Mouse (Mus musculus) MEL (cell line): Measurements from ENCODE around the gene Gmds.

Experiments
- CHD1 ChIP-seq: IDR thresholded peaks from 2 replicates; pipeline ENCODE4 v1.6.1; 2012; ENCODE audit warnings: low read depth, mild to moderate bottlenecking, inconsistent platforms, low read length, improper control_type of control experiment
- CTCF ChIP-seq, 3 experiments: IDR thresholded peaks in 2 of 3; conservative IDR thresholded peaks in 1 of 3; 2 replicates each; pipeline ENCODE4 v1.5.1; 2011 to 2012; ENCODE audit warnings: low read length in 3 of 3, low read depth in 2 of 3, mild to moderate bottlenecking in 2 of 3, improper control_type of control experiment in 1 of 3, inconsistent platforms in 1 of 3, mixed read lengths in 1 of 3, moderate library complexity in 1 of 3; ENCODE audit not compliant: control insufficient read depth in 1 of 3, insufficient read depth in 1 of 3, poor library complexity in 1 of 3, severe bottlenecking in 1 of 3
- GATA1 ChIP-seq: IDR thresholded peaks from 2 replicates; pipeline ENCODE4 v1.6.1; 2011; ENCODE audit warnings: low read depth, low read length, improper control_type of control experiment
- POLR2A ChIP-seq, 2 experiments: IDR thresholded peaks; 2 replicates each; pipeline ENCODE4 v1.6.1; 2011 to 2012; ENCODE audit warnings: low read length in 2 of 2, mild to moderate bottlenecking in 2 of 2, control low read depth in 1 of 2, improper control_type of control experiment in 1 of 2, low read depth in 1 of 2, moderate library complexity in 1 of 2; ENCODE audit not compliant: control insufficient read depth in 1 of 2, insufficient read depth in 1 of 2, poor library complexity in 1 of 2
- TAL1 ChIP-seq: IDR thresholded peaks from 2 replicates; pipeline ENCODE4 v1.6.1; 2012; ENCODE audit warnings: mild to moderate bottlenecking, inconsistent platforms, low read length, moderate library complexity, mixed read lengths

DNA sequence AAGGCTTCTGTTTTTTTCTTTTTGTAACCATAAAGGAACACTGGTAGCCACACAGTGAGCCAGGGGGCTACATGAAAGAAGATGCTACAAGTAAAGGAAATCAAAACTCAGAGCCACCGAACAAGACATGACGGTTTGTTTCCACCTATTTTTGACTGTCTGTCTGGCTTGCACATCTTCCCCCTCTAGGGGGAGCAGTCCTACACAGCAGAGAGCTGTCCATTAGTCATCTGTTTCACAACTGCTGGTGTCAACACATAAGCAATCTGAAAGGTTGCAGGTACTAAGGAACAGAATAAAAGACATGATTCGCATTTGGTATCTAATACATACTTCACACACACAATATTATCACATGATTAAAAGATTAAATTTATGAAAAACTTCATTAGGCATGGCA is 25.9 kb downstream of the Gmds start:
- TF ChIP-seq CTCF (IDR thresholded peaks at IDR 0.05 in 2 of 3, conservative IDR thresholded peaks at IDR 0.05 in 1 of 3; ENCODE audit: control insufficient read depth in 1 of 3, insufficient read depth in 1 of 3, low read depth in 2 of 3, low read length in 3 of 3, poor library complexity in 1 of 3, severe bottlenecking in 1 of 3) (peak; percentile 62 to 87 (median 72)), POLR2A (IDR thresholded peaks at IDR 0.05; ENCODE audit: control insufficient read depth in 1 of 2, insufficient read depth in 1 of 2, low read depth in 1 of 2, low read length in 2 of 2, poor library complexity in 1 of 2) (no peak), GATA1 (no peak), TAL1 (no peak), CHD1 (no peak)
